Mouse (Mus musculus) ES-CJ7 (cell line): ENCODE results near the gene Zranb3.
"Not testable (repeated sequence)": the region's sequence is repeated elsewhere in the genome, so short reads cannot be mapped to it uniquely, and the experiment has no call there.

ENCODE experiments used
- DNase-seq: peaks from one replicate; pipeline ENCODE4 v3.0.0; 2011; ENCODE audit warnings: low read depth, low spot score

Gene Zranb3

DNA sequence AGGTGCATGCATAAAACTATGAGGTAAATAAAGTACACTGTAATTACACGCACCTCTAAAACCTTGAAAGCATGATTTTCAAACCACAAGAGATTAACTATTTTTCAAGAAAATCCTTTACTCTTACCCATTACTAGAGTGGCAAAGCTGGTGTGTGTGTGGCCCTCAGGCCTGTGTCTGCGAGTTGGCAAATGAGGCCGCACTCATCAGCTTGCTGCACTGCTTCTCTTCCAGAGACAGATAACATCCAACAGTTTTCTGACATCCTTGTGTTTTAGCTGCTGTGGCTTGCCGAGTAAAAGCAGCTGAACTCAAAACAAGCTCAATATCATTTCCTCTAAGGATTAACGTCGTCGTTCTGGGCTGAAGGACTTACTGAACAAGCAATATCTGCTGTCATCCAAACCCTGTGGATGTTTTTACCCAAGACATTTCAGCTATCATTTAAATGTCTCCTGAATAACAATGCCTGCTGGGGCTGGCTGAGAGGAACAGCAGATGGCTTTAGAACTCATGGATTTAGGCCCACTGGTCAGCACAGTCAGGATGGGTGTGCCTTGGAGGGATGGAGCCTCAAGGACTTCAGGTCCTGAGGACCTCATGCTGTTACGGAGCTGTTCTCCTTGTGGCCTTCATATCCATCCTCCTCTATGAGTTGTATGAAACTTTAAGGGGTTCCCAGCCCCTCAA lies 42.0 kb downstream of the Zranb3 start:
- DNase-seq, result no peak

DNA sequence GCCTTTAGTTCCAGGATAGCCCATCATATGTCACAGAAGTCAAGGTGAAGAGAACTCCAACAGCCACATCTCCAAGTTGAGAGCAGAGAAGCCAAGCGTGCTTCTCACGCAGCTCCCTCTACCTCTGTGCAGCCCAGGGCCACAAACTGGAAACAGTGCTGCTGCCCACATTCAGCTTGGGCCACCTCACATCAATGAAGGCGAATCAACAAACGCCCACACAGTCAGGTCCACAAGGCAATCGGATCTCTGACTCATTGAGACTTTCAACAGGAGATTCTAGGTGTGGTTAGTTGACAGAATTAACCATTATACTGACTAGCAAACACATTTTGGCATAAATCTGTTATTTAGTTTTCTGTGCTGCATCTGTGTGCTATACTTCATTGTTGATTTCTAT lies 44.2 kb downstream of the Zranb3 start:
- DNase-seq, result no peak

DNA sequence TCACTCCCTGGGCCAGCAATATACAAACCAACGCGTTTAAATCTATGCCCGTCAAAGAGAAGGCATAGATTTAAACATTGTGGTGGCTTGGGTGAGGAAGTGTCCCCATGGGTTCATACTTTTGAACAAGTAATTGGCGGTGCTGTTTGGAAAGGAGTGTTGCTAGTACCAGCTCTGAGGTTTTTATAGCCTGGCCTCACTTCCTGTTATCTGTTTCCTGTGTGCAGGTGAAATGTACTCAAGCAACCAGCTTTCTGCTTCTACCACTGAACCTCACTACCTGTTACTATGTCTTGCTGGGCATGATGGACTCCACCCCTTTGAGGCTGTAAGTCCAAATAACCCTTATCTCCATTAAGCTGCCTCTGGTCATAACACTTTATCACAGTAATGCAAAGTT lies 45.6 kb downstream of the Zranb3 start:
- DNase-seq, result no peak

DNA sequence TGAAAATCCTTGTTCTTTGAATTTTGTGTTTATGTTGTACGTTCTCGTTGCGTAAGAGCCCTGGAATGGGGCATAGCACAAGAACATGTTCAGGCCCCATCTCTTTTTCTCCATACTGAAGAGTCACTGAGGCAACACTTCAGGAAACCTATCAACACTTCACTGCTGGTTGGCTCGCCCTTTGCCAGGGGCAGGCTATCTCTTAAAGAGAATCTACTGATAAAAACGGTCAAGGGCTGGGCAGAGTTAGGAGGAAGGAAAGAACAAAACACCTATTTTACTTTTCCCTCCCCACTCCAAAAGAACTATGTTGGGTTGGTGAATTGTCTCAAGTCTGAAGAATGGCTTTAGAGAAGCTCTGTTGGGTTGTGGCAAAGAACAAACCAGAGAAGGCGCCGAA lies 55.9 kb downstream of the Zranb3 start:
- no peak for DNase-seq

DNA sequence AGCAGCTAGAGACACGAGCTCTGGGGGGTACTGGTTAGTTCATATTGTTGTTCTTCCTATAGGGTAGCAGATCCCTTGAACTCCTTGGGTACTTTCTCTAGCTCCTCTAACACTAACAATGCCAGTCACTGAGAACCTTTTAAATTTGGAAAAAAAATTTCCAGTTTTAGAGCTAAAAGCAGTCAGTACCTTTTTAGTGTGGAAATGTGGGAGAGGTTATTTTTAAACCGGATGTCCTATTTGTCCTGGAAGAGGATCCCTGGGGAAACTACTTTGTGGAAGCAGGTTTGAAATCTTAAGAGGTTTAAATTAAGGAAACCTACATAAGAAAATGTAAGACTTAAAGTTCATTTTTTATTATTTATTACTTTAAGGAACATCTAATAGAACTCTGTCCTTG lies 56.4 kb downstream of the Zranb3 start:
- DNase-seq, result no peak

DNA sequence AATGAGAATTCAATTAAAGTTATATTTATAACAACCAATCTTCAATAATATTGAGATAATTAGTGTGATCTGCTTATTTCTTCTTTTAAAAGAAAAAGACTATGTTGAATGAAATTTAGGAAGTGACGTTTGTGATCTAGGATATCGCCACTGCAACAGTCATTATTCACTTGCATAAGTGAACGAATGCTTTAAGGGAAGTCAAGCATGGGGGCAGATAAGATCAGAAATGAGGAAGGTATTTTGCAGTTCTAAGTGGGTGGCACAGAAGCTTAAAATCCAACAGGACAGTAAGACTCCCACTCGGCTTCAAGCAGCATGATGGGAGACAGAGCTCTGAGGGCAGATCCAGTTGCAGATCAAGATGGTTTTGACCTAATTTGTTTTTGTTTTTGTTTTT lies 58.7 kb downstream of the Zranb3 start:
- no peak for DNase-seq

DNA sequence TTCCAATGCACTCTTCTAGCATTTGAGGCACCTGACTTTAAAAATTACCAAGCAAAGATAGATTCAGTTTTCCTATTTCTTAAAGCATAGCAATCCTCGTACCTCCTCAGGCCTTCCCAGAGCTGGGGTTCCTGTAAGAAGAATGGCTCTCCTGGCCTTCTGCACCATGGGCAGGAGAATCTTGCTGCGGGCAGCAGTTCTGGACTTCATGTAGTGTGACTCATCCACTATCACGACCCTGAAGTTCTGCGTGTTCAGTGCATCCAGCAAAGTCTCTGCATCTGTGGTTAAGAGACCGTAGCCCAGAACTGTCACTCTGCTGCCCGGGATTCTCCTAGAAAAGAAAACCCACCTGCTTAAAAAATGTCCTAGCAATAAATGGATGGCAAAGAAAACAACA lies 66.6 kb downstream of the Zranb3 start:
- DNase-seq, result no peak

DNA sequence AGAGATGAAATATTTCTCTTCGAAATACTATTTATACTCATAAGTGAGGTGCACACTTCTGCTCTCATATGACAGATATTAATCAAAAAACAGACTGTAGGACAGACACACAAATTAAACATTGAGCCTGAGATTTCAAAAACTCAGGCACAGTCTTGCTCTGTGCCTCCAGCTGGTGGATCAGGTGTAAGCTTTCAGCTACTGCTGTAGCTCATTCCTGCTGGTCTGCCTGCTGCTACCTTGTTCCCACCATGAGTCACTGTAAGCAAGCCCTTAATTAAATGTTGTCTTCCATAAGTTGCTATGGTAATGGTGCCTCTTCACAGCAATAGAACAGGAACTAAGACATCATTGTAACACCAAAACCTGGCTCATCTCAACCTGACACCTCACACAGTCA lies 70.7 kb downstream of the Zranb3 start:
- DNase-seq, result no peak

DNA sequence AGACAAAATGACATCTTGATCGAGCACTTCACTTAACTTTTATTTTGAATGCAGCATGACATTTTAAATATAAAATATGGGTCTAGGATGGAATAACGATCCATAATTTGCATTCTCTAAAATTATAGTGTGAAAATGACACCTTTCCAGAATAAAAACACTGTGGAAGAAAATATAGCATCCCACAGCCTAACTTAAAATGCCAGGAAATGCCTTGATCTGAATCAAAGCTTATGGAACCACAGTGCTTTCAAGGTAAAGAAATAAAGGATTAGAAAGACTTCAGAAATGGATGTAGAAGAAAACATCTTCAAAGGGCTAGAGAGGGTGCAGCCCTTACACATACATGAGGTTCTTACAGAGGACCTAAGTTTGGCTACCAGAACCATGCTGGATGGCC lies 71.3 kb downstream of the Zranb3 start:
- DNase-seq, result no peak

DNA sequence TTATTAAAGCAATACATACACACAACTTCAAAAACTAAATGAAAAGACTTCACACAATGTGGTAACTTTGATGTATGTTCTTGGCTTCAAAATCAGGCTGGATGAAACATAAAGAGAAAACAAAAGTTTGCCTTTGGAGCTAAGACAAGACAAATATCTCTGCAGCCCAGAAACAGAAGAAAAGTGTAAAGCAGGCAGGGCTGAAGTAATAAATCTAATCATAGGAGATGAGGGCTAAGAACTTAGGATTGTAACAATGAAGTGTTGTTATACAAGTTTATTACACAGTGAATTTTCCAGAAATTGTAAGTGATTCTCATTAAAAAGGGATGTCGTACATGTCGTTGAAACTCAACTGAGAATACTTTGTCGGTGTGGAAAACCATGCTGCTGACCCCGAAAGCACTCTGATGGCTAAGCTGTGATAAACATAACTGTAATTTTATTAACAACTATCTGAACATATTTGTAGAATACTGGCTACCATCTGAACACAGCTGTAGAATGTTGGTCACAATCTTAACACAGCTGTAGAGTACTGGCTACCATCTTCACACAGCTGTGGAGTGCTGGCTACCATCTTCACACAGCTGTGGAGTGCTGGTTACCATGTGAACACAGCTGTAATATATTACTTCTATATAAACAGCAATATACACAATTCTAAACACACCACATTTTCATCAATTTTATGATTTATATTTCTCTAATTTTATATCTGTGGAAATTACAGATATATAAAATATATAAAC lies 78.3 kb downstream of the Zranb3 start:
- DNase-seq, result no peak

DNA sequence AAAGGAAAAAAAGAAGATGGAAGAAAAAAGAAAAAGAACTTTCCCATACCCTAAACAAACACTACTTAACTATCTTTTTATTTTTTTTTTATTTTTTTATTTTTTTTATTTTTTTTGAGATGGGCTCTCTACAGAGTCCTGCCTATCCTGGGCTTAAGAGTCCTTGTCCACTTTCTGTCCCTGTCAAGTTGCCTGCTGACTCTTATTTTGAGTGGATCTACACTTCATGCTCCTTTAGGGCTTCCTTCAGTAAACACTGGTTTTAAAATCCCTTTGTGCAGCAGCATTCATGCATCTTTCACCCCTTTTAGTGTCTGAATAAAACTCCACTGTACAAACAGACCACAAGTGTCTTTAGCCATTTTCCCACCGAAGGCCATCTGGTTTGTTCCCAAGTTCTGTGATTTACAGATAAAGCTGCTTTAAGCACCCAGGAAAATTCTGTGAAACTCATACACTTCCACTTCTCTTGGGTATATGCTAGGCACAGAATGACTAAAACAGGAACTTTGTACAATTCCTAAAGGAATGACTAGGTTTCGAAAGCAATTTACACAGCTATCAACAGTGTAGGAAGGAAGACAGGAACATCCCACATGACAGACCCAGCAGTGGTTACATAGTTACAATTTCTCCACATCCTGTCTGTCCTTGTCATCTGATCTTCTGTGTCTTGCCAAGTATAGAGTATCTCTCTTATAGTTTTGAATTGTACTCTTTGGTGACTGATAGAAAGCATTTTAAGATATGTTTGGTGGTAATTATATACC lies 82.7 kb downstream of the Zranb3 start:
- no peak for DNase-seq

DNA sequence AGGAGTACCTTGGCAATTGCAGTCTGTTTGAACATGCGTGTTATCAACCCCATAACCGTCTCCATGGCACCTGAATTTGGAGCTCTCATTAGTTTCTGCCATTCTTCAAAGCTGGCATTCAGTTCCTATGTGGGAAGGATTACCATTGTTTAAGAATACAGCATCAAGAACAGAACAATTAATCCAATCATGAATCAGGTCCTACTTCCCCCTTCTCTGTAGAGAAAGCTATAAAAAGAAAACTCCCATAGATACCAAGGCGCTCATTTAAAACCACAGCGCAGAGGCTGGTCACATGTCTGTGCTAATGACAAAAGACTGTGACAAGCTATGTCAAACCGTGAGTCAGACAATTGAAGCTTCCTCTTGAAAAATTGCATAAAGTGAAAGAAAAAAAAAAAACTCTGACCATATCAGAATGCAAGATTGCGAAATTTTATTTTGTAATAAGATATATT lies 86.8 kb downstream of the Zranb3 start:
- no peak for DNase-seq

DNA sequence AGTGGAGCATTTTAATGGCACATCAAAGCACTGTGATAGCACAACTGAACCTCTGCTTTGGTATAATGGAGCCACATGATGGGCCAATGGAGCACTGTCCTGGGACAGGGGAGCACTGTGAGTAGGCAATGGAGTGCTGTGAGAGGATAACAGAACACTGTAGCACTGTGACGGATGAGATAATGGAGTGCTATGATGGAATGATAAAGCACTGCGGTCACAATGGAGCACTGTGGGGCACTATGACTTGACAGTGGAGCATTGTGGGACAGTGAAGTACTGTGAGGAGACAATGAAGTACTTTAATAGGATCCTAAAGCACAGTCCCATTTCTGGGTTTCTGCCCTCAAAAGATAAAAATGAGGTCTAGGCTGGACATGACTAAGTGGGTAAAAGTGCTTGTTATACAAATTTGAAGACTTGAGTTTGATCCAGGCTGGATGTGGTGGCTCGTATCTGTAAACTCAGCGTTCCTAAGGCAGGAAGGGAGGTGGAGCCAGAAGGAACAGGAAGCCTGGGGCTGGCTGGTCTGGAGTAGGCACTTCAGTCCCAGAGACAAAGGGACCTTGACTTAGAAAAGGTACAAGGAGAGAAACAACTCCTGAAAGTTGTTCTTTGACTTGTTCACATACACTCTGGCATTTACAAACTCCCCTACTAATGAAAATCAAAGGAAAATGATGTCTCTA lies 89.0 kb downstream of the Zranb3 start:
- DNase-seq, result no peak

DNA sequence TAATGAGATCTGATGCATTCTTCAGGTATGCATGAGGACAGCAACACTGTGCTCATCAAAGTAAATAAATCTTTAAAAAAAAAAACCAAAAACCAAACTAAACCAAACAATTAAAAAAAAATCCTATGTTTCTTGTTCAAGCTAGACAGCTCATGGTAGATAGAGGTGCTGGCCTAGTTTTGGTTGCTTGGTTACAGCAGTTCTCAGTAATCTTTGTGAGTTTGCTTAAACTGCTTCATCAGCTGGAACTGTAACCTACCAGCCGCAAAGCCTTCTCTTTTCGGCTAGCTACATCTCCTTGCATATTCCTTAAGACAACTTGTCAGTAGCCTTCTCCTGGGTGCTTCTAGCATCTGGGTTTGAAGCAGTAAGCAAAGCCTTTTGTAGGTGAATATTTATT lies 93.1 kb downstream of the Zranb3 start:
- no peak for DNase-seq

DNA sequence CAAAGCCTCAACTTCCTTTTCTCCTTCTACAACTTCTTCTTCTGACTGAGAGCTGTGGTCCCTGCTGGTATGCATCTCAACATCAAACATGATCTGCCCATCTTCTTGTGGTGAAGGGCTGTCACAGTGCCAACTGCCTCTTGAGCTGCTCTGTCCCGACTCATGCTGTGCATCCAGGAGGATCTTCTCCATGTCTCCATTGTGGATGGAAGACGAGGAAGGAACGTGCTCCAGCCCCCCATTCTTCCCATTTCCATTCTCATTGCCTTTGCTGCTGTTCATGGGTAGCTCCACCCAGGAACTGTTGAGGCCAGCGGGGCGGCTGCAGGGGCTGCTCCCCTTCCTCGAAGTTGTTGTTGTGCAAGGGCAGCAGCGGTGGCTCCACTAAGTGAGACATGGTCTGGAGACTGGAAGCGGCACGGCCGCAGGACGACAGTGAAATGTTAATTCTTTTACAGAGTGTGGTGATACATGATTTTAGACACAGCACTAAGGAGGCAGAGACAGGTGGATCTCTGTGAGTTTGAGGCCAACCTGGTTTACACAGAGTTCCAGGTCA lies 96.7 kb downstream of the Zranb3 start:
- DNase-seq, result not testable (repeated sequence)

DNA sequence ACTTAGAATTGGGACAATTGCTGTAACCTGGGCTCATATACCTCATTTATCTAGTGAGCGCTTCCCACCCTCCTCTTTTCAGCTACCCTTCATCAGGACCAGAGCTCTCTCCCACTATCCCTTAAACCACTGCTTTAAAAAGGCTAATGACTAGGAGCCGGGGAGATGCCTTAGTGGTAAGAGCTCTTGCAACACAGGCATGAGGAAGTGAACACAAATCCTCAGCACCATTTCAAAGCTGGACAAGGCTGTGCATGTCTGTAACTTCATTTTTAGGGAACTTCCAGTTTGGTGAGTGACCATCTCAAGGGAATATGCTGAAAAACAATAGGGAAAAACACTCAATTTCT lies 98.5 kb downstream of the Zranb3 start:
- DNase-seq, result no peak

DNA sequence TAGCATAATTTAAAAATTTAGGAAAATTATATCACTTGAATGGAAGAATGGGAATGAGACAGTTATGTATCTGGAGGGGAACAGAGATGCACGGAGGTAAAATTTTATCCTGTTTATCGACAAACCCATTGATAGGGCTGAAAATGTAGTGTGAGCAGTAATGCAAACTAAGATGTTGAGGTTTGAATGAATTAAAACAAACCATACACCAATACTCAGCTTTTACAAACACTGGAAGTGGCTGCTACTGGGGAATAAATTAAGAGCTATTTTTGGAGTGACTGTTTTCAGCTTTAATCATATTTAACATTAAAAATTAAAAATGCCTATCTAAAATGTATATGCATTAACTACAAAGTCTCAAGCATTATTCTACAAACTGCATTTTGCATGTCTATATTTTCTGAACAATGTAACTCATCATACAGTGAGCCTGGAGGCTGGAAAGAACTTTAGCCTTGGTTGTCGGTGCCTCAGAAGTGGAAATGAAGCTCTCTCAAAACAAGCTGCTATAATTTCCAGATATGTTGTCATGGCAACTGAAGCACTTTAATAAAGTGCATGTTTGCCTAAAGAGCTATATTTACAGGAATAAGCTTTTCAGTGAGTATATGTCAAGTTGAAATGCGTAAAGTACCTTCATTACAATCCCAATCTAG lies 99.0 kb downstream of the Zranb3 start:
- DNase-seq, result no peak

DNA sequence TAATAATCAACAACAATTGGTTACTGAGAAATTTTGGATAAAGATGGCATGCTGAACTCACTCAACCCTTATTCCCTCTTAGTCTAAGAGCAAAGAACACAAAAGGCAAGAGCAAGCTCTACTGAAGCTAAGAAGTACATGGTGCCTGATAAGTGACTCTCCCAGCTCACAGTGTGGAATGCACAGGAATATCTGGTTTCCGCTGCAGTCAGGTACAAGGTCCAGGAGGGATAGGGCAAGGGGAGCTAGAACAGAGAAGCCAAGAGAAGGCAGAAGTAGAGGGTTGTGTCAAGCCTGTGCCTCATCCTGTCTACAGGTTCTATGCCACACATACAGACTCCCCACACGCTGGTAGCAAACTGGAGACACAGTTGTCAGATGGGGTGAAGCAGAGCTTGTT lies 100.7 kb downstream of the Zranb3 start:
- no peak for DNase-seq

DNA sequence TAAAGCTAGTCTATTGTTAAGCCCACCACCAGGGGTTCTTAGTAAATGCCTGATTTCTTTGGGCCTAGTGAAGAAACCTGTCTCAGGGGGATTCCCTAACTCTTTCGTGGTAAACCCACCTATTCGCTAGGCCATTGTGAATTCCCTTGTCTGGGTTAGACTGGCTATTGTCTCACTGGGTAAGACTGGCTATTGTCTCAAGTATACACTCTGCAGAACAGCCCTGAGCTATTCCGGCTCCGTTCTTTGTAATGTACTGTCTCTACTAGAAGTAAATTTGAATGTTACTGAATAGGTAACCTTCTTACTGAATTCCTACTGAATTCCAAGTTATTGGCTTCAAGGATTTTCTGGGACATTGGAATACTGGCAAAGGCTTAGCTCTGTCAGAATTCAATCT lies 101.9 kb downstream of the Zranb3 start:
- DNase-seq, result peak; percentile 94

DNA sequence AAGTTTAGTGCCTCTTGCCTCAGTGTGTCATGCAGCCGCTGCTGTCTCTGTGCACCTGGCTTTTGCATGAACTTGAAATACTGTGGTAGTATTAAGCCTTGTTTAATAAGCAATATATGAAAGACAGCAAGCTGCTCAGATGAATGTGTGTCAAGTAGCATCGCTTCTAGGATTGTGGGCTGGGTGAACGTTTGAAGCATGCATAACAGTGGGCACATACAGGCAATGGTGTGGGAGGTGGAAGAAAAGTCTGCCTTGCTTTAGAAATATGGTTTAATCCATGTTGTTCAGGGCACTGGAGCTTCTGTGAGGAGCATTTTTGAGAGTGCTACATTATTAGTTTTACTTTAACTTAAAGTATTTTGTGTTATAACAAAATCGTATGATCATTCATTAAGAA lies 109.0 kb downstream of the Zranb3 start:
- no peak for DNase-seq
